Mouse (Mus musculus): Measurements from ENCODE around the gene Gm2564.
"Not testable (repeated sequence)": the region's sequence is repeated elsewhere in the genome, so short reads cannot be mapped to it uniquely, and the experiment has no call there.

DNA sequence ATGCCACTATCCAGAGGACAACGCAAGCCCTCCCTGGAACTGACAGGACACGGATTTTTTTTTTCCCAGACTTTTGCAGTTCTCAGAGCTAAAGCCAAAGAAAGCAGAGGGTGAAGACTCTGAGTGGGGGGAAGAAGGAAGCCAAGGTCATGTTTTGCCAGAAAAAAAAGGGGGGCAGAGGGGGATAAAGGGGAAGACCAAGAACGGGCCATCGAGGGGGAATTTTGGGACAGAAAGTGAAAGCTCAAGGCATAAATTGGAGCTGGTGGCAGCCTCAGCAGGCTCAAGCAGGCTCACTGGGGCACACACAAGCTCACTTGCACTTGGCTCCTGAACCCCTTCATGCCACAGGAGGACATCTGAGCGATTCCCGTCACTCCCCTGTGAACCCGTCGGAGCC lies at the start of gene Gm2564:
- TF ChIP-seq CTCF (IDR thresholded peaks at IDR 0.05; ENCODE audit: low read depth); EP300 (optimal IDR thresholded peaks at IDR 0.05): not testable (repeated sequence)
